Mouse (Mus musculus): ENCODE data around the gene Atp6v1g2.

The Atp6v1g2 gene

GRCm38 (mm10) chr17:35236996-35237395, 3.5 kb downstream of the Atp6v1g2 start:
- no peak for DNase-seq (ENCODE audit: low spot score in 2 of 2)

- no peak for DNase-seq (ENCODE audit: low spot score in 2 of 2)
Measured at GRCm38 (mm10) chr17:35237504-35237903, 4.0 kb downstream of the Atp6v1g2 start.

GRCm38 (mm10) chr17:35239700-35240099, 6.2 kb downstream of the Atp6v1g2 start:
- no peak for DNase-seq (ENCODE audit: low spot score in 2 of 2)

GRCm38 (mm10) chr17:35240384-35241304, 7.2 kb downstream of the Atp6v1g2 start:
- no peak for DNase-seq (ENCODE audit: low spot score in 2 of 2)

GRCm38 (mm10) chr17:35241305-35242014, 8.0 kb downstream of the Atp6v1g2 start, which contains the start of gene Ddx39b:
TSS of gene Ddx39b (plus strand) at chr17:35241746.
- DNase-seq (ENCODE audit: low spot score in 2 of 2) = peak; percentile 95 to 97

GRCm38 (mm10) chr17:35242015-35242941, 8.8 kb downstream of the Atp6v1g2 start:
- DNase-seq (ENCODE audit: low spot score in 2 of 2) = peak in 1 of 2 experiments; percentile 56

- no peak for DNase-seq (ENCODE audit: low spot score in 2 of 2)
Measured at GRCm38 (mm10) chr17:35243086-35243485, 9.6 kb downstream of the Atp6v1g2 start.

- no peak for DNase-seq (ENCODE audit: low spot score in 2 of 2)
Measured at GRCm38 (mm10) chr17:35244999-35245398, 11.5 kb downstream of the Atp6v1g2 start.

- no peak for DNase-seq (ENCODE audit: low spot score in 2 of 2)
Measured at GRCm38 (mm10) chr17:35245731-35246623, 12.5 kb downstream of the Atp6v1g2 start.

- DNase-seq (ENCODE audit: low spot score in 2 of 2) = no peak
Measured at GRCm38 (mm10) chr17:35247144-35247543, 13.7 kb downstream of the Atp6v1g2 start.

- DNase-seq (ENCODE audit: low spot score in 2 of 2) = no peak
Measured at GRCm38 (mm10) chr17:35248986-35249385, 15.5 kb downstream of the Atp6v1g2 start.

- DNase-seq (ENCODE audit: low spot score in 2 of 2) = no peak
Measured at GRCm38 (mm10) chr17:35249451-35250197, 16.2 kb downstream of the Atp6v1g2 start.

GRCm38 (mm10) chr17:35250348-35251120, 17.1 kb downstream of the Atp6v1g2 start:
- no peak for DNase-seq (ENCODE audit: low spot score in 2 of 2)

- DNase-seq (ENCODE audit: low spot score in 2 of 2) = no peak
Measured at GRCm38 (mm10) chr17:35251162-35251719, 17.8 kb downstream of the Atp6v1g2 start.

- no peak for DNase-seq (ENCODE audit: low spot score in 2 of 2)
Measured at GRCm38 (mm10) chr17:35251981-35252380, 18.5 kb downstream of the Atp6v1g2 start.

GRCm38 (mm10) chr17:35252619-35253292, 19.3 kb downstream of the Atp6v1g2 start:
- DNase-seq (ENCODE audit: low spot score in 2 of 2) = no peak

- DNase-seq (ENCODE audit: low spot score in 2 of 2) = no peak
Measured at GRCm38 (mm10) chr17:35253293-35254093, 20.0 kb downstream of the Atp6v1g2 start.

All from heart, adult 9 months (tissue).